Mouse (Mus musculus) central nervous system, embryonic 11.5 days (tissue): Measurements from ENCODE around the gene Cd200r4. TPM values are rescaled to one million over a fixed set of nuclear protein-coding genes. Genes with fewer than 3 reads are reported as not detected.

Experiments
- polyA plus RNA-seq: library from polyadenylated mRNA; depleted of rRNA; stranded (reverse); fragments of >200 nt; gene quantifications from 2 replicates; pipeline ENCODE4 v1.2.3, GENCODE M21; 2012; rRNA removed

The Cd200r4 gene
- polyA plus RNA-seq, result 0.09 and 0.14 TPM in 2 replicates

GRCm38 (mm10) chr16:44811544-44811943 is at the start of gene Cd200r4:
Gene Cd200r4 (plus strand): TSS chr16:44811733.

GRCm38 (mm10) chr16:44765555-44766319 is 45.8 kb upstream of the Cd200r4 start, which contains the start of gene Cd200r1:
Gene Cd200r1 (plus strand): TSS chr16:44765736.

GRCm38 (mm10) chr16:44866797-44867196 is 55.3 kb downstream of the Cd200r4 start, which contains the start of gene Cd200r2:
Gene Cd200r2 (plus strand): TSS chr16:44867097.

Other genes with a start within 250 kb of the Cd200r4 start
- 12.2 and 15.4 TPM in 2 replicates for gene Nepro, start 87.4 kb upstream of the Cd200r4 start, polyA plus RNA-seq
- 14.2 and 17.0 TPM in 2 replicates for gene Gtpbp8, start 65.4 kb upstream of the Cd200r4 start, polyA plus RNA-seq
- 0.46 and 0.61 TPM in 2 replicates for gene Cd200r1, start 46.0 kb upstream of the Cd200r4 start, polyA plus RNA-seq
- gene Cd200r2, start 55.4 kb downstream of the Cd200r4 start, polyA plus RNA-seq, result 0.05 TPM in 1 of 2 replicates, not detected in the other
- 0.02 and 0.06 TPM in 2 replicates for gene Cd200r3, start 131.9 kb downstream of the Cd200r4 start, polyA plus RNA-seq